Mouse (Mus musculus): ENCODE measurements at regions not wholly inside any gene's neighbourhood (a gene's known extent, or its start where the extent isn't known, plus 50 kb on each side); places are given as distances from the start of the nearest gene placed in this dataset.

- no peak for DNase-seq (ENCODE audit: low read depth, low spot score)
These were observed 729.1 kb downstream of the Dhx35 start for GRCm38 (mm10) chr2:159523739-159524138.

- no peak for DNase-seq (ENCODE audit: low read depth, low spot score)
These were observed 740.3 kb downstream of the Dhx35 start for GRCm38 (mm10) chr2:159534951-159535350.

GRCm38 (mm10) chr2:159539261-159539660 is 744.7 kb downstream of the Dhx35 start:
- no peak for DNase-seq (ENCODE audit: low read depth, low spot score)

GRCm38 (mm10) chr2:159557567-159557966 is 763.0 kb downstream of the Dhx35 start:
- DNase-seq (ENCODE audit: low read depth, low spot score), result no peak

- no peak for DNase-seq (ENCODE audit: low read depth, low spot score)
These were observed 768.7 kb downstream of the Gm826 start for GRCm38 (mm10) chr2:159565255-159565654.

- no peak for DNase-seq (ENCODE audit: low read depth, low spot score)
These were observed 768.0 kb downstream of the Gm826 start for GRCm38 (mm10) chr2:159565921-159566320.

- DNase-seq (ENCODE audit: low read depth, low spot score), result no peak
These were observed 767.5 kb downstream of the Gm826 start for GRCm38 (mm10) chr2:159566461-159566860.

GRCm38 (mm10) chr2:159568391-159568790 is 765.6 kb downstream of the Gm826 start:
- no peak for DNase-seq (ENCODE audit: low read depth, low spot score)

- DNase-seq (ENCODE audit: low read depth, low spot score), result no peak
These were observed 762.1 kb downstream of the Gm826 start for GRCm38 (mm10) chr2:159571862-159572261.

- no peak for DNase-seq (ENCODE audit: low read depth, low spot score)
These were observed 758.7 kb downstream of the Gm826 start for GRCm38 (mm10) chr2:159575271-159575670.

GRCm38 (mm10) chr2:159583103-159583502 is 750.9 kb downstream of the Gm826 start:
- DNase-seq (ENCODE audit: low read depth, low spot score), result no peak

- DNase-seq (ENCODE audit: low read depth, low spot score), result no peak
These were observed 749.3 kb downstream of the Gm826 start for GRCm38 (mm10) chr2:159584641-159585040.

GRCm38 (mm10) chr2:159586697-159587473 is 747.1 kb downstream of the Gm826 start:
- no peak for DNase-seq (ENCODE audit: low read depth, low spot score)

GRCm38 (mm10) chr2:159591396-159592124 is 742.4 kb downstream of the Gm826 start:
- DNase-seq (ENCODE audit: low read depth, low spot score), result no peak

GRCm38 (mm10) chr2:159592841-159593240 is 741.1 kb downstream of the Gm826 start:
- no peak for DNase-seq (ENCODE audit: low read depth, low spot score)

- DNase-seq (ENCODE audit: low read depth, low spot score), result no peak
These were observed 737.7 kb downstream of the Gm826 start for GRCm38 (mm10) chr2:159596285-159596684.

GRCm38 (mm10) chr2:159598080-159598479 is 735.9 kb downstream of the Gm826 start:
- DNase-seq (ENCODE audit: low read depth, low spot score), result no peak

GRCm38 (mm10) chr2:159607191-159607590 is 726.8 kb downstream of the Gm826 start:
- DNase-seq (ENCODE audit: low read depth, low spot score), result no peak

- no peak for DNase-seq (ENCODE audit: low read depth, low spot score)
These were observed 723.5 kb downstream of the Gm826 start for GRCm38 (mm10) chr2:159610451-159610850.

- no peak for DNase-seq (ENCODE audit: low read depth, low spot score)
These were observed 717.3 kb downstream of the Gm826 start for GRCm38 (mm10) chr2:159616685-159617084.

- DNase-seq (ENCODE audit: low read depth, low spot score), result no peak
These were observed 712.7 kb downstream of the Gm826 start for GRCm38 (mm10) chr2:159621261-159621660.

- no peak for DNase-seq (ENCODE audit: low read depth, low spot score)
These were observed 711.8 kb downstream of the Gm826 start for GRCm38 (mm10) chr2:159622141-159622669.

- DNase-seq (ENCODE audit: low read depth, low spot score), result no peak
These were observed 708.7 kb downstream of the Gm826 start for GRCm38 (mm10) chr2:159625306-159625705.

All from CD4-positive helper T cell, adult 2 months (primary cell).